Mouse (Mus musculus) thymus, postnatal 25 days (tissue): Measurements from ENCODE around the gene Copb1.

ENCODE experiments used
- DNase-seq: peaks from one replicate; pipeline ENCODE4 v3.0.0; 2022

The Copb1 gene

DNA sequence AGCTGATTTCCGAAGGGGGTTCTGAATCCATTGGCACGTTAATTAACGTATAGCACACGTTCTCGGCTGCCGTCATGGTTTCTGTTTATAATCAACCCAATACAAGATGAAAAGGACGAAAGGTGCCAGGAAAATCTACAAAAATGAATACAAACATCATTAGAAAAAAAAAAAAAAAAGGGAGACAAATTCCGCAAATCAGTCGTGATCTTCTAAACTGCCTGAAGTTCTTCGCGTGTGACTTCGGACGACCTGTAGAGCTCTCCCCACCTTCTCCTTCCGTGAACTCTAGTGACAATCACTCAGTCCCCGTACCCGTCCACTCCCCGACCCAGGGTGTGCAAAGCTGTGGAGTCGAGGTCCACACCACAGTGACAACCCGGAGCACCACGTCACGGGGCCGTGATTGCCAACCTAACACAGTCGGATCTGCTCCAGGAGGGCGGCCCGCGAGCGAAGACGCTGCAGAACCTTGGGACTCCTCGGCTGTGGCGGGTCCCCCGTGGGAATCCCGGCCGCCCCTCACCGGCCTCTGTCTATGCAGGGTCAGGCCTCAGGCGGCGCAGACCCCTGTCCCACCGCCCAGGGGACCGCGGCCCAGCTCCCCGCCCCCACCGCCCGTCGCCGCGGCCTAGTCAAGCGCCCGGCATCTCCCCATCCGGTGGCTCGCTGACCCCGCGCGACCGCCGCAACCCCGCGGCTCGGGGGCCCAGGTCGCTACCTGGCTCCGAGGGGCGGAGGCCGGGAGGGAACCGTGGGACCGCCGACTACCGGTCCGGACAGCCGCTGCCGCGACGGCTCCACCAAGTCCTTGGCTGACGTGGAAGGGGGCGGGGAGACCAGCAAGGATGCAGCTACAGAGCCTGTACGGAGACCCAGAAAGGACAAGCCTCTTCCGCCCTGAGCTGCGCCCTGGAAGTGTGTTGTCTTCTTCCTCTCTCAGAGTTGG lies at the start of gene Copb1:
TSS of gene Copb1 (minus strand) at position 827 of the 949 bp plus-strand sequence.
- DNase-seq, result peak; percentile 94

DNA sequence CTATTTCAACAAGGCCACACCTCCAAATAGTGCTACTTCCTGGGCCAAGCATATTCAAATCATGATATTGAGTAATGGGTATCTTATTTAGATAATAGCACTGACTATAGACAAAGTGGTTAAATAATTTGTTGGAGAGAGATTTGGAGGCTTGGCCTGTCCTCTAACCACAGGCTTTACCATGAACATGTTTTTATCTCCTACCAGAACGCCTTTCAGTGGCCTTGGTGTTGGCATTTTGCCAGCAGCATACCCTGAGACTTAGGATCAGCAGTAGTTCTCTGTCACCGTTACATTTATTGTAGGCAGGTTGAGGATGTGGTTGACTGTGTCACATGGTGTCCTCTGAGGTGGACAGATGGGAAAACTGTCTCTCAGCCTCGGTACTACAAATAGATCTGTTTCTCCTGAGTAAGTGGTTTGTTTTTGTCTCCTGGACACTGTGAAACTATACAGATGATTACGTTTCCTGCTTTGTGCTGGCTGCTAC lies 46.8 kb upstream of the Copb1 start:
- DNase-seq, result no peak

DNA sequence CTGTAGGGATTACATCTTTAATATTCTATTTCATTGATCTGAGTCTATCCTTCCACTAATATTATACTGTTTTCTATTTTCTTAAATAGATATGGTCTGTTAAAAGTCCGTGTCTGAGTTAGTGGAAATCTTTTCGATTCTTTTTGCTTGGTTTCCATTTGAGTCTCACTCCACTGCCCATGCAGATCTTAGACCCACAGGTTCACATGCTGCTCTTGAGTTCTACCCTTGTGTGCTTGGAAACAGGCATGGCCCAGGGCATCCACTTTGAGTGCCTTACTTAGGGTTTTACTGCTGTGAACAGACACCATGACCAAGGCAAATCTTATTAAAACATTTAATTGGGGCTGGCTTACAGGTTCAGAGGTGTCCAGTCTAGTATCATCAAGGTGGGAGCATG lies 46.3 kb upstream of the Copb1 start:
- no peak for DNase-seq

DNA sequence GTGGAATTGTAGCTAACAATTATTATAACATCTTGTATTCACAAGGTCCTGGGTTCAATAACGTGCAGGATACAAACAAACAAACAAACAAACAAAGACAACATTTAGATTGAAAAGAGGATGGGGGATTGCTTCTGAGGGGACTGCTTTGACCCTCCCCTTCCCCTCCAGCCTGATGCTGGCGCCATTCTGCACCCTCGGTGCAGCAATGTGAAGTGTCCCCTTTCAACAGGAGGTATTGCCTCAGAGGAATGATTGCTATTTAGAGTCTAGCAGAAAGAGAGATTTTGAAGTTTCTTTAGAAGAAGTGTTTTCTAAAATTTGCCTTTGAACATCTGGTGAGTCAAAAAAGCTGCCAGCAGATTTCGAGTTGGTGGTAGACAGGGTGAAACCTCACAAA lies 44.7 kb upstream of the Copb1 start:
- DNase-seq, result no peak

DNA sequence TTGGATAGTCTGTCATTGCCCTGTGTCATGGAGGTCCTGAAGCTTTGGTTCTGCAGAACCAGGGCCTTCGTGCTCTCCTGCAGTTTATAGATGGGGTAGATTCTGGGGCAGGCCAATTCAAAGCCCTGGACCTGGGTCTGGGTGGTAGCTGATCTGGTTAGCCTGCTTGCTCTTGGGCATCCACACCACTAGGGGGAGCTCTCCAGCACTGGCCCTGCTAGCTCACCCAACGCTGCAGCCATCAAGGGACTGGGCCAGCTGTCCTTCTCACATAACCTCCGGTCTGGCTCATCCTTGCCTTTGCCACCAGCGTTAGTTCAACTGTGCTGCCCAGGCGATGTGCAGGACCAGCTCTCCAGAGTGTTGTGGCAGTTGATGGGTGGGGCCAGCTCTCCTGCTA lies 40.2 kb upstream of the Copb1 start:
- no peak for DNase-seq

DNA sequence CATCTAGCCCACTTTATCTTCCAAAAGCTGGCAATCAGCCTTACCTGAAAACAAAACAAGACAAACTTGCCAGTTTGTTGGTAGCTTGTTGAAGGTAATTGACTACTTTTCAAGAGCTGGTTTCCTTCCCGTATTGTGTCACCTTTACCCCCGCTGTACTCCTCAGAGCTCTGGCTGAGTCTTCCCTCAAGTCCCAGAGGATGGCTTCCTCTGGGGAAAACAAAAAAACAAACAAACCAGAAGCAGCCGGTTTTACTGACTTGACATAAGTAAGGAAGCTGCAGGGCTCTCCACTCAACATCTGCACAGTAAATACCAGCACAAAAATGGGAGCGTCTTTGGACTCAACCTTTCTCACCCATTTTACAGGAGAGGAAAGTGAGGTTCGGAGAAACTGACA lies 39.4 kb upstream of the Copb1 start:
- no peak for DNase-seq

DNA sequence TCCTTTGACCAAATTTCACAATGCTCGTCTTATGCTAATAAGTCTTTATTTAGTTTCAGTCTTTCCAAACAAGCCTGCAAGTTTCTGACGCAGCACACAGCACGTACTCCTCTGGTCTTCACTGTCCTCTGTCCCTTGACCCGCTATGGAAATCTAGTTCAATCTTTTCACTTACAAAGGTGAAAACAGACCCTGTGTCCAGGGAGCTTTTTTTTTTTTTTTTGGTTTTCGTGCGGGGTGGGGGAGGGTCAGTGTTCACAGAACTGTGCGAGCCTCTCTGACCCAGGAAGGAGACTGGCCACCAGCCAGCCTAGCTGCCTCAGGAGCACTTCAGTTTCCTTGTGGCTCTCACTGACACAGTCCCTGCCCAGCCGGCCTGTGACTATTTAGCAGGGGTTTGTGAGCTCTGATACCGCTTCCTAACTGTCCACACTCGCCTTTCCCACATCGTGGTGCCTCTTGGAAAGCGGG lies 38.0 kb upstream of the Copb1 start:
- no peak for DNase-seq

DNA sequence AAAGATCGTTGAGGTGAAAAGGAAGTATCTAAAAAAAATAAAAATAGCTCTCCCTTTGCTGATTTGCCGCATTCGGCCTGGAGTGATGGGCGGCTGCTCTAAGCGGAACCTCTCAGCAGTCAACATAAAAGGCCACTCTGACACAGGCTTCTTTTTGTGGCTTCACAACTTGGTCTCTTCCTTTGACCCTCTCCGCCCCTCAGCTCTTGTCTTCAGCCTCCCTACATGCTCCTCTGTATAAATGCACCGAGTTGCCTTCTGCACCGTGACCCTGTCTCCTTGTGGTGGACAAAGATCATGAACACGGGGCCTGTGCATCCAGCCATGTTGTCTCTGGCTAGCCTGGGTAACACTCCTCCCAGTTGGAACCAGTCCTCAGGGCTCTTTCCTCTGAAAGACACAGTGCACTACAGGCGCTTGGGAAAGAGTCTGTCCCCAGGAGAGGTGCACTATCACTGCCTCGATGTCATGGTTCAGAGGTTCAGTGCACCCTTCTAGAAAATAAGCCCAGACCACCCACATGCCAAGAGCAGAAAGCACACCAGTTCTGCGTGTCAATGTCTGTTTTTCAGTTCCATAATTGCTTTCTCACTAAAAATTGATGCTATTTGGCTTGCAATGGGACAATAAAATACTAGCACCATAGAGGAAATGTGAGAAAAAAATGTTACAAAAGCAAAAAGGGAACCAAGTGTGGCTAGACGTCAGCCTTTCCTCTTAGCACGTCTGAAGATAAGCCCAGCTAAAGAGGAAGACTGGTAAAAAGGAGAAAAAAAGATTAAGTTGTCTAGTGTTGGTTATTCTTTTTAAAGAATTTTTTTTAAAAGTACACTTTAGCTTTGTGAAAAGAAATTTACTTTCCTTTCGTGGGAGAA lies 37.2 kb upstream of the Copb1 start:
- DNase-seq, result peak; percentile 63

DNA sequence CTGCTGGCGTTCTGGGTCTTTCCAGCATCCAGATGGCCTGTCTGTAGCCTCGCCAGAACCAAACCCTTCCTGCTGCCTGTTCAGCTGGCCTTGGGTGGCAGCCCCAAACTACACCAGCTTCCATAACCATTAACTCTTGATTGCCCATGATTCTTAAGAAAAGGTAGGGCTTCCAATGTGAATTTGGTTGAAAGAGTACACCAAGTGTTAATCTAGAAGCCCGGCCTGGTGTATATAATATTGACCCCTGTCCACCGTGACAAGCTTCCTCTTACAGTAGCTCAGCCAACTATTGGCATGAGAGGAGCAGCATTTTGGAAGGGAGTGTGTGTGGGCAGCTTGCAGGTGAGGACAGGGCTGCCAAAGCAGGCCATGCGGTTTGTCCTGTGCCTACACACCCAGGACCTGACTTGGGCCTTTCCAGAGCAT lies 35.6 kb upstream of the Copb1 start:
- no peak for DNase-seq

DNA sequence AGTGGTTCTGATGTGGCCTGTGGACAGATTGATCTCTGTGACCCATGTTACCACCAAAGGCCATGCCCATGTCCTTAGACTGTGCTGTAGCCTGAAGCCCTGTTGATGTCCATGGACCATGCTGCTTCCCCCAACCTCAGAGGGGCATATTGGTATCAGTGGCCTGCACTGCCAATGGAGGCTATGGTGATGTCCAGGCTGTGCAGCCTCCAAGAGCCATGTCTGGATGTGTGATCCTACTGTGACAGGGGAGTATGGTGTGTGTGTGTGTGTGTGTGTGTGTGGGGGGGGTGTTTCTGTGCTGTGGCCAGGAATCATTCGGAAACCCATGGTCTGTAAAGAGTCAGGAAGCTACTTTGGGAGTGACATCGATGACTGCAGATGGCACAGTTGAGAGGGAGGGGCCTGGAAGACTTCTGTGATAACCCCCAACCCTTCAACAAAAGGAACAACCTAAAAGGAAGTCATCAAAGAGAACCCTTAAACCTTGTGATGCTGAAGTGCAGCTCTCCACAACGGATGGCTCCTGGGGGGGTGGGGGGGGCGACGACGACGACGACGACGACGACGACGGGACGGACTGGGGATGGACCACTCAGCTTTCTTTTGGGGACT lies 29.9 kb upstream of the Copb1 start:
- no peak for DNase-seq

DNA sequence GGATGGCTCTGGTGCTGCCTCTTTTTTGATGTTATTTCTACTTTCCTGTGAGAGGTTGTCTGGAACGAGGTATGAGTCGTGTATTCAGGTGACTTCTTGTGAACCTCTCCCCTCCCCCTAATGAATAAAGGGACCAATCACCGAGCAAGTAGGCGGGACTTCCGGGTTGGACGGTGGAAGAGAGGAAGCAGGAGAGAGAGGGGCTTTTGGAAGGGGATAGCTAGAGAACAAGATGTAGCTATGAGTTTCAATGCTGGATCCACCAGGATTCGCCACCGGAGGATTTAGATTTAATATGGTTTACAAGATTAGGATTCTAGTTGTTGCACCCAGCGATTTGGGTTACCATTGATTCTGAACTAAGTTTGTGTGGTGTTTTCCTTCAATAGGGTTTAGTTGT lies 28.5 kb upstream of the Copb1 start:
- DNase-seq, result no peak

DNA sequence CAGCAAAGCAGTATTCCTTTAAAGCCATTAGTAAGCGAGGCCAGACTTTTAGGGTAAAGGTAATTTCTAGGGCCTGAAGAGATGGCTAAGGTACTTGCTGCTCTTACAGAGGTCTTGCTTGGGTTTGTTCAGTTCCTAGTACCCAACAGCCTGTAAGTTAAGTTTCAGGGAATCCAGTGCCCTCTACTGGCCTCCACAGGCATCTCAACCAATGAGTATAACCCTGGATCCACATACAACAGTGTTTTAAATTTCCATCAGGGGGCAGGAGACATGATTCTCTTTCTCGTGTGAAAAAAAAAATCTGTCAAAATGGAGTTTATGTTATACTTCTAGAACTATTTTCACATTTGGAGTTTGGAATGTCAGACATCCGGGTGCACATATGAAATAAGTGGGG lies 27.2 kb upstream of the Copb1 start:
- DNase-seq, result peak; percentile 77

DNA sequence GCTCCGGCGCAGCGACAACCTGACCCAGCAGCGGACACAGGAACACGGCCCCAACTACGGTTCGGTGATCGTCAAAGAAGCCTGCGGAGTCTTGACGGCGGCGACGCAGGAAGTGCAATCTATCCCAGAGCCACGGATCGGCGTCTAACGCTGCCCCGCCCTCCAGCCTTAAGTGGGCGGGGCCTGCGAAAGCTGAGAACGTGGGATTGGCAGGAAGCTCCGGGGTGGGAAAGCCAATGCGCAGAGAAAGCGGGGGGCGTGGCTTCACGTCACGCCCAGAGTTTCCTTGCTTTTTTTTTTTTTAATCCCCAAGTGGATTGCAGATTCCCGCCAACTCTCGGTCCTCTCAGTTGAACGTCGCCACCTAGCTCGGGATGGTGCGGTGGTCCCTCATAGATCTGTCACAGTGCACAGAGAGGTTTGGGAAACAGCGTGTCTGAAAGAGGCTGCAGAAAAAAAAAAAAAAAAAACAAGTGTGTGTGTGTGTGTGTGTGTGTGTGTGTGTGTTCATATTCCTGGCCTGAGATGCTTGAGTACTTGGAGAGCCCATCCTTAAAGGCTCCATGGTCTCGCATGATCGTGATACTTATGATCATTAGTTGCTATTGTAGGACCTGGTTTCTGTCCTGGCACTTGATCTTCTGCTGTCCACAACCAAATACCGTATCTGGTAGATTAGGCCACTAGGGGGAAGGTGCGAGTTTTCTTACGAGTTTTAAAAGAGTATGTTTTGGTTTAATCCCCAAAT lies 21.7 kb upstream of the Copb1 start, which contains the start of gene Psma1:
TSS of gene Psma1 (minus strand) at position 114 of the 748 bp plus-strand sequence.
- peak; percentile 98 for DNase-seq

DNA sequence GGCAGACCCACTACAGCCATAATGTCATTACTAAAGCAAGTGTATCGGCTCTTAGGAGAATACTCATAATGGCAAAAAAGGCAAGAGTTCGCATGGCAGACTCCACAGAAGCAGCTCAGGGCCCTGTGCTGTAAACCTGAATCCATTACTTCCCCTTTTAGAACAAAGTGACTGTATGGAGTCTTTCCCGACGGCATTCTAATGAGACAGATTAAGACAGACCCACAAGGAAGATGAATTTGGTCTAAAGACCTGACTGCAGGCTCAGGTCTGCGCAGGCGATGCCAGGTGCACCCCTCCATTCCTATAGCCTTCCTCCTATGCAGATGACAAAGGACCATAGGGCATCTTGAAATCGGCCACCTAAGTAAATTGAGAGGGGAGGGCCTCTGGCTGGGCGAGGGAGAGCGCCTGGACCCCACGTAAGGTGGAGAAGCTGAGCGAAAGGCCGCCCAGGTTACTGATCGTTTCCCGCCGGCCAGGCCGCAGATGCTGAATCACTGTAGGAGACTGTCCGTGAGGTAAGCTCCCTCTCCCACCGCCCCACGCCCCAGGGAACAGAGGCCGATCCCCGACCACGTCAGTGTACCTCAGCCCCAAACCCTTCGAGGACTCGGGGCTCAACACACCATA lies 21.0 kb upstream of the Copb1 start:
- DNase-seq, result no peak

DNA sequence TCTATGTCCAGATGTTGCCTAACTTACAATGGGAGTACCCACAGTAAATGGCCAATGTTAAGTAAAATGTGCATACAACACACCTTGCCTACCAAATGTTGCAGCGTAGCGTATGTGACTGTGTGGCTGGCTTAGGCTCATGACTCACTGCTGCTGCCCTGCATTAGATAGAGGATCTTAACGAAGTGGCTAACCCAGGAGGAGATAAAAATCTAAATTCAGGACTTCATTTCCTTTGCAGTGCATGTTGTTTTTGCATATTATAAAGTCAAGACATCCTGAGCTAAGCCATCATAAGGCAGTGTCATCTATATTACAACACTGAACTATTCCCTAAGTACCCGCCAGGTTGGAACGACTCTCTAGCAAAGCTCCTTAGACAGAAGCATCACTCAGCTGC lies 13.9 kb upstream of the Copb1 start:
- DNase-seq, result no peak

DNA sequence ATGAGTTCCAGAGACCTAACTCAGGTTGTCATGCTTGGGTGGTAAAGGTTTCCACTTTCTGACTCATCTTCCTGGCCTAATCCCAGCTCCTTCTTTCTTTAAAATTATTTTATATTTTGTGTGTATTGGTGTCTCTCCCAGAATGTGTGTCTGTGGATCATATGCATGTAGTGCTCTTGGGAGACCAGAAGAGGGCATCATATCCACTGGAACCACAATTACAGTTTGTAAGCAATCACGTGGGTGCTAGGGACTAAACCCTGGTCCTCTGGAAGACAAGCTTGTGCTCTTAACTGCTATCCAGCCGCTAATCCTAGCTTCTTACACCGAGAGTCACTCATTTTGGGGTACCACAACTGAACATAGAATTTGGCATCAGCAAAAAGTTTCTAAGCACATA lies 2.8 kb downstream of the Copb1 start:
- no peak for DNase-seq

DNA sequence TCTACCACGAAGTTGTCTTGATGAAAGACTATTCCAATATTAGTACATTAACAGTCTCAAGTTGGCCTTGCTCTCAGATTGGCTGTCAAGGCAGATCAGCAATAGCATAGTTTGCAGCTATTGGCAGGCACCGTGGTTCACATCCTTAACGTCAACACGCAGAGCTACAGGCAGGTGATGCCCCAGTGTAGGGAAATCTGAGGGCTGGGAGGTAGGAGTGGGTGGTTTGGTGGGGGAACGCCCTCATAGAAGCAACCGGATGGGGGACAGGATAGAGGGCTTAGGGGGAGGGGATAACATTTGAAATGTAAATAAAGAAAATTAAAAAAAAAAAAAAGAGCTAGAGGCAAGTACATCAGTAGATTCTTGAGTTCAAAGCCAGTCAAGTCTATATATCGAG lies 20.5 kb downstream of the Copb1 start:
- no peak for DNase-seq

DNA sequence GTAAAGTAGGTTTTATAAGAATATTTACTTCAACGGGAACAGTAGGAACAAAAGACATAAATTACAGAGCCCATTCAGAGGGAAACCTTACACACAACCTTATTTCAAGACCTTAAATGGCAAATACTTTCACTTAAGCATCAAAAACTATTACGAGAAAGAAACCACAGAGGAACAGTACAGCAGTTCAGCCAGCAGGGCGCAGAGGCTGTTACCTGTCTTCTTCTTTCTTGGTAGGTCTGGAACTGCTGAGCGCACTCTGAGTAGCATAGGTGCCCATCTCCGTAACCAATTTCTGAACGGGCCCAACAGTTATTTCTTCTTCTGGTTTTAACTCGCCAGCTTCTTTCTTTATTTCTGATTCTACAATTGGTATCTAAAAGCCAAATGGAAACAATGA lies 21.5 kb downstream of the Copb1 start:
- DNase-seq, result no peak

DNA sequence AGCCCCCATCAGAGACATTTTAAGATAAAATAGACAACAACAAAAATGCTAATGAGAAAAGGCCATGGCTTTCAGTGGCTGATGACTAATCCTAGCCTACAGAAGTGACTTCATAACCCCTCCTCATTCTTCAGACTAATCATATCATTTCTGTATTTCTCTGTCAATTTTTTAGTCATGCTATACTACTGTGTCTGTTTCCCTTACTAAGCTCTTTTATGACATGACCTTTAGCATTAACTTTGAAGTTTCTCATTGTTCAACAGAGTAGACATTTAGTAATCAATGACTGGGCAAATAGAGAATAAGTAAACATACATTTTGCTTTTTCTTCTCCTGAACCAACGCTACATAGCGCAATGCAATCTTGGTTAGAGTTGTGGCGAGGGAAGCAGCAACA lies 22.7 kb downstream of the Copb1 start:
- DNase-seq, result no peak

DNA sequence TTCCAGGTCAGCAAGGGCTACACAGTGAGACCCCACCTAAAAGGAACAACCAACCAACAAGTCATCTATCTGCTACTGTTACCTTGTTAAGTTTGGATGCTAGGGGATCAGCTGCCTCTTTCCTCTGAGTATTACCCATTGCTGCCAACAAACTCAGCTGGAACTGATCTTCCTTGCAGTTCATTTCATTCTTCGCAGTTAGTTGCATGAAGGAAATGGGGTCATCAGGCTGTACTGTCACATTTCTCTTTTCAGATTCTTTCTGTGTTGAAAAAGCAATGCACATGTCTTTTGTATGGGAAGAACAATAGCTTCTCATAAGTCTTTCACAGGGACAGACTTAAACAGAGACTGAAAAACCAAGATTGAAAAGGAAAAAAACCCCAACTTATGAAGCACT lies 28.0 kb downstream of the Copb1 start:
- DNase-seq, result no peak

DNA sequence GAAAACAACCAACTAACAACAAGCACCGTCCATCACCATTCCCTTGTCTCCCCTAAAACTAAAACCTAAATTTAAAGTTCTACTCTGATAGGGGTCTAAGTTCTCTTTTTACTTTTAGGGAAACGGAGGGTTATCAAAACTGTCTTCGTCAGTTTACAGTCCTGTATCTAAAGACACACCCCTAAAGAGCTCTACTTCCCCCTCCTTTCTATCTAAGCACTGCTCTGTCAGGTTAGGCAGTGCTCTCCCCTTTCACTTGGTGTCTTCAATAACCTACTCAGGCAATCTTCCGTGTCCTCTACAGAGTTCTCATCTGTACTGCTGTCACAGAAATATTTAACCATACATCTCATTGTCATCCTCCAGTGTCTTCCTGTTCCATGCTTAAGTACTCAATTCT lies 34.1 kb downstream of the Copb1 start:
- no peak for DNase-seq

DNA sequence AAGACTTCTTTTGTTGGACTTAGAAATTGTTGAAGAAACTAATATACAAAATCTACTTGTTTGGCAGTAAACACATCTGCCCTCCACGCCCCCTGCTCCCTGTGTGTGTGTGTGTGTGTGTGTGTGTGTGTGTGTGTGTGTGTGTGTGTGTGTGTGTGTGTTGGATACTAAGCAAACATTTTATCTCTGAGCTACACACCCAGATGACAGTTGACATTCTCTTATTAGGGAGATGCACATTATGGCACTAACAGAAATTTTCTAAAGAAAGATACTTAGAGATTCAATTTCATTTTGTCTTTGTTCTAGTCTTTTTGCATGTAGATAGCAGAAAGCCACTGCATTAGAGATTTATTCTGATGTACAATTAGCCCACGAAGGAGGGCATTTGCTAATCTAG lies 37.6 kb downstream of the Copb1 start:
- DNase-seq, result no peak
